Mouse (Mus musculus): ENCODE results near the gene Pomgnt2. TPM values are rescaled to one million over a fixed set of nuclear protein-coding genes. Genes with fewer than 3 reads are reported as not detected.

The Pomgnt2 gene
- polyA plus RNA-seq (2016; fragmentation: Nextera tagmentation; extraction: Ambion mirVana) = 14.0 and 15.2 TPM in 2 replicates

DNA sequence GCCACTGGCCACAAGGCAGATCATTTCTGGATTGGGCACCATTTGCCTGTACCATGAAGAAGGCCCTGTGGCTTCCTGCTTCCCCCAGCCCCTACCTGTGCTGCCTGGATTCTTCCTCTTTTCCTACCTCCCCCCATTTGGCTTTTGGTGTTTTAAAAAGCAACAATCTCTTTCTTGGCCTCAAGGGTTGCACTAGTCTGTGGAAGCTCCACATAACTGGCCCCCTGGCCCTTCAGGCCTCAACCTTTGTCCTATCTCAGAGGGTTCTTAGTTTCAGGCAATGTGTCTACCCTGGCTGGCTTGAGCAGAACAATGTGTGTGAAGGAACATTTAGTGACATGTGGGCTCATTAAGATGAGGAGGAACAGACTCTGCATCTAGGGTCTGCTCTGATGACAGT, at the start of gene Pomgnt2:
TSS of gene Pomgnt2 (minus strand) at position 101 of the 400 bp plus-strand sequence.
- H3K4me3 ChIP-seq (replicated peaks) = peak within 1 kb of the TSS; percentile 87
- peaks cover 10% of the 10 kb centered on the region for H3K4me1 ChIP-seq
- no peaks in the 10 kb centered on the region for H3K9me3 ChIP-seq
- ATAC-seq (ENCODE audit: low FRiP score) = no peak
- H3K27me3 ChIP-seq = peaks cover 6% of the 10 kb centered on the region; the same call in 1 of the 2 replicates
- no peak within 1 kb of the TSS for H3K27ac ChIP-seq
- H3K4me2 ChIP-seq = peak within 1 kb of the TSS; percentile 79; the same call in 1 of the 2 replicates
- no peak within 1 kb of the TSS for H3K9ac ChIP-seq
- H3K36me3 ChIP-seq (replicated peaks) = peaks cover 7% of the 10 kb centered on the region; the same call in 1 of the 2 replicates

DNA sequence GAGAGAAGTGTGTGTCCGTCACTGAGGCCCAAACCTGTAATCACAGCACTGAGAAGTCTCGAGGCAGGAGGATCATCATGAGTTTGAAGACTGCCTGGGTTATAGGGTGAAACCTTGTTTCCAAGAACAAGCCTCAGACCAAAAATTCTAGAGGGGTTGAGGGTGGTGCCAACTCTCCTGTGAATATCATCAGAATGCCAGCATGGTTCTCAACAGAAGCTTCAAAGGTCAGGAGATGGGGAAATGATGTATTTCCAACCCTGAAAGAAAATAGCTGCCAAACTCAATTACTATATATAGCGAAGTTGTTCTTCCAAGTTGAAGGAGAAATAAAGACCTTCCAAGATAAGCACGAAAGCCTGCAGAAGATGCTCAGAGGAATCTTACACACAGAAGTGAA, 42.9 kb upstream of the Pomgnt2 start:
- Histone ChIP-seq H3K36me3 (replicated peaks) (no peaks in the 10 kb centered on the region), H3K4me3 (replicated peaks) (no peak overlapping the region), H3K9ac (no peak overlapping the region), H3K27me3 (no peaks in the 10 kb centered on the region), H3K4me2 (no peak overlapping the region), H3K27ac (no peak overlapping the region), H3K4me1 (peaks cover 18% of the 10 kb centered on the region), H3K9me3 (no peaks in the 10 kb centered on the region)
- 86% methylated on average over 4 of the region's 4 CpGs for WGBS
- ATAC-seq (ENCODE audit: low FRiP score) = no peak

DNA sequence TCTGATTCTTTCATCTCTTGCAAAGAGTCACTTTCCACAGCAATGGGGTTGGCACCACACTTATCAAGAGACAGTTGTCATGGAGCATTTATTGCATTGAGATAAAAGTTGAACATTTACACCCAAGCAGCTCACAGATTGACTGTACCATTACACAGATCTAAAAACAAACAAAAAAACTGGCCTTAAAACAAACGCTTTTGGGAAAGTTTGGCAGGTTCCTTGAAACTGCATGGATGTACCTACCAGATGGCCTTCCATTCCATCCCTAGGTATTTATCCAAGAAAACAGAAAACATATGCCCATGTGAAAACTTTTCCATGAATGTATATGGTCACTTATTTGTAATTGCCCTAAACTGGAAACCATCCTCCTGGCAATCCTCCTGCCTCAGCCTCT, 41.7 kb upstream of the Pomgnt2 start:
- H3K4me1 ChIP-seq = peaks cover 18% of the 10 kb centered on the region
- no peak overlapping the region for H3K4me3 ChIP-seq (replicated peaks)
- H3K9ac ChIP-seq = no peak overlapping the region
- H3K27me3 ChIP-seq = no peaks in the 10 kb centered on the region
- H3K9me3 ChIP-seq = no peaks in the 10 kb centered on the region
- 91% methylated on average over 1 of the region's 1 CpGs for WGBS
- H3K27ac ChIP-seq = no peak overlapping the region
- H3K36me3 ChIP-seq (replicated peaks) = no peaks in the 10 kb centered on the region
- H3K4me2 ChIP-seq = no peak overlapping the region
- ATAC-seq (ENCODE audit: low FRiP score) = no peak

DNA sequence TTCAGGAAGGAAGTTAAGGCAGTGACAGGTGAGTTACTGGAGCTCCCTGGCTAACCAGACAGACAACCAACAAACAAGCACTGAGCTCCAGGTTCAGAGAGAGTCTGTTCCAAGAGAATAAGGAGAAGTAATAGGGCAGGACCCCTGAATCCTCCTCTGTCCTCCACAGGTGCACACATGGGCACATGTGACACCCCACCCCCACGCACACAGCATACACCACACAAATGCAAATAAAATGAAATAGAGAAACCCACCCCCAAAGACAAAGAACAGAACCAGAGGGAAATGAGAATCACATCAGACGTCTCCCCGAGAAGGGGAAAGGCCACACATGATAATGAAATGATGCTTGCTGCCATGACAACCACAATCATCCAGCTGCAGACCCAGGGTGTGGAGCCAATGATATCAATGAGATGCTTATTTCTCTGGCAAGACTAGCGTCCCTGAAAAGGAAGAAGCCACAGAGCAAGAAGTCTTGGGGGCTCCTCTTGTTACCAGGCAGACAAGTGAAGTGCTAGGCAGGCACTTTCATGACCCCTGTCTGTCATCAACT, 39.7 kb upstream of the Pomgnt2 start:
- WGBS = 53% methylated on average over 4 of the region's 4 CpGs
- ATAC-seq (ENCODE audit: low FRiP score) = peak; percentile 67

DNA sequence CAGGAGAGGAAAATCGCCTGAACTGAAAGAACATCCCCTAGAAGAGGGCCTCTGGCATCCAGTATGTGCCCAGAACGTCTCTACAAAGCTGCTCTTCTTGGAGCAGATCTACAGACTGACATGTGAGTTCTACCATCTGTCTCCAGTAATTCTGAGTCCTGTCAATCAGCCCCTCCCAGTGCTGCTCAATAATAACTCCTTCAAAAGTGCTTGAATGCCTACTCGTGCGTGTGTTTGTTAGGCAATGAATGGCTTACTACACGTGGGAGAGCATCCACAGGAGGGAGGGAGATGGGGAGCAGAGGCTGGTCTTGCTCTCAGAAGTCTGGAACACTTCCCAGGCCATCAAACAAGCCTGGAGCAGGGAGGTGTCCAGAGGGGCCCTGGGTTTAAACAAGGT, 38.9 kb upstream of the Pomgnt2 start:
- Histone ChIP-seq H3K4me2 (no peak overlapping the region), H3K9me3 (no peaks in the 10 kb centered on the region), H3K9ac (no peak overlapping the region), H3K4me1 (peaks cover 21% of the 10 kb centered on the region), H3K4me3 (replicated peaks) (no peak overlapping the region), H3K27ac (peak overlapping the region; percentile 21), H3K36me3 (replicated peaks) (no peaks in the 10 kb centered on the region), H3K27me3 (no peaks in the 10 kb centered on the region)
- WGBS = 15% methylated on average over 5 of the region's 5 CpGs
- ATAC-seq (ENCODE audit: low FRiP score) = 0 out of 2 replicates have a peak, but pooled peaks have one; percentile 36

More for the DNA sequence above, 39.7 kb upstream of the Pomgnt2 start:
- Histone ChIP-seq H3K4me1 (peaks cover 18% of the 10 kb centered on the region), H3K27ac (peak overlapping the region; percentile 20; the same call in 1 of the 2 replicates), H3K4me2 (no peak overlapping the region), H3K27me3 (no peaks in the 10 kb centered on the region), H3K4me3 (replicated peaks) (no peak overlapping the region), H3K9ac (no peak overlapping the region), H3K36me3 (replicated peaks) (no peaks in the 10 kb centered on the region), H3K9me3 (no peaks in the 10 kb centered on the region)

DNA sequence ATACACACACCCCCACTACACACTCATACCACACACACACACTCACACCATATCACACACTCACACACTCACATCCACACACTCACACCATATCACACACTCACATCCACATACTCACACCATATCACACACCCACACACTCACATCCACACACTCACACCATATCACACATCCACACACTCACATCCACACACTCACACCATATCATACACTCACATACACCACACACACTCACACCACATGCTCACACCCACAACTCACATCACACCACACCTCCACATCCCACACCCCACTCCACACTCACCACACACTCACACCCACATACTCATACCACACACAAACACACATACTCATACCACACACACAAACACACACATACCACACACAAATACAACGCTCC, 38.0 kb upstream of the Pomgnt2 start:
- Histone ChIP-seq H3K27ac (0 out of 2 replicates have a peak overlapping the region, but pooled peaks have one; percentile 21), H3K4me1 (peaks cover 27% of the 10 kb centered on the region), H3K36me3 (replicated peaks) (no peaks in the 10 kb centered on the region), H3K4me2 (no peak overlapping the region), H3K9ac (no peak overlapping the region), H3K27me3 (no peaks in the 10 kb centered on the region), H3K4me3 (replicated peaks) (no peak overlapping the region), H3K9me3 (no peaks in the 10 kb centered on the region)
- ATAC-seq (ENCODE audit: low FRiP score) = no peak
- WGBS = 89% methylated on average over 1 of the region's 1 CpGs

DNA sequence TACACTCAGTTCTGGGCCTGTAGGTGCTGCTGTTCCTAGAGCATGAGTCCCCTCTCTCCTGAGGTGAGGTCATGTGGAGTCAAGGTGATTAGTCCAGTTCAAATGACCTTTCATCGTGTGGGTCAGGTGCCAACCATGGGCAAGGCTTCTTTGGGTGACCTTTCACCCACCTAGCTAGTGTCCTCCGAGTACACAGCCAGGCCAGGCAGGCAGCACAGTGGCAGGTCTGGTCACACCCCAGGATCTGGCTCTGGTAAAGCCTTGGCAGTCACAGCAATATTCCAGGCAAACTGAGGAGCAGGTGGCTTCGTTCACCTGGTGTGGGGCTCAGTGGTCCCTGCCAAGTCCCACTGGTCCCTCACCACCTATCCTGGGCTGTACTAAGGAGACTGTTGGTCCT, 35.2 kb upstream of the Pomgnt2 start:
- no peaks in the 10 kb centered on the region for H3K9me3 ChIP-seq
- H3K27me3 ChIP-seq = no peaks in the 10 kb centered on the region
- no peak for ATAC-seq (ENCODE audit: low FRiP score)
- H3K36me3 ChIP-seq (replicated peaks) = no peaks in the 10 kb centered on the region
- peaks cover 29% of the 10 kb centered on the region for H3K4me1 ChIP-seq
- WGBS = 81% methylated on average over 3 of the region's 3 CpGs
- H3K4me2 ChIP-seq = no peak overlapping the region
- no peak overlapping the region for H3K27ac ChIP-seq
- no peak overlapping the region for H3K9ac ChIP-seq
- no peak overlapping the region for H3K4me3 ChIP-seq (replicated peaks)

DNA sequence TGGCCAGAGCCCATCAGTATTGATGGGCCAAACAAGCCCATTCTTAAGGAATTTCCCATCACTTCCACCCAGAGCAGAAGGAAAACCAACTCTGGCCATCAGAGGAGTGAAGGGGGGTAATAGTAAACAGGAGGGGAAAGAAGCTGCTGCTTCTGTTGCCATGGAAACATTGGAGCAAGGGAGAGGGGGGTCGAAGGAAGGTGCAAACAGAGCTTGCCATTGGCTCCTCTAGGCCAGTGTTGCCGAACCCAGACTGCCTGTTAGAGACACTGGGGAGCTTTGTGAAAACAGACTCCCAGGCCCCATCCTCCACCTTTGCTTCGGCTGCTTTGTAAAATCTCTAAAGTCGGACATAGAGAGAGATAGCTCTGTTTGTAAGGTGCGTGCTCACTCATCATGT, 33.8 kb upstream of the Pomgnt2 start:
- H3K4me3 ChIP-seq (replicated peaks) = no peak overlapping the region
- H3K9ac ChIP-seq = no peak overlapping the region
- H3K4me2 ChIP-seq = no peak overlapping the region
- no peaks in the 10 kb centered on the region for H3K36me3 ChIP-seq (replicated peaks)
- peaks cover 24% of the 10 kb centered on the region for H3K4me1 ChIP-seq
- 51% methylated on average over 5 of the region's 5 CpGs for WGBS
- no peaks in the 10 kb centered on the region for H3K27me3 ChIP-seq
- 0 out of 2 replicates have a peak, but pooled peaks have one; percentile 49 for ATAC-seq (ENCODE audit: low FRiP score)
- no peaks in the 10 kb centered on the region for H3K9me3 ChIP-seq
- H3K27ac ChIP-seq = peak overlapping the region; percentile 56; the same call in 1 of the 2 replicates

DNA sequence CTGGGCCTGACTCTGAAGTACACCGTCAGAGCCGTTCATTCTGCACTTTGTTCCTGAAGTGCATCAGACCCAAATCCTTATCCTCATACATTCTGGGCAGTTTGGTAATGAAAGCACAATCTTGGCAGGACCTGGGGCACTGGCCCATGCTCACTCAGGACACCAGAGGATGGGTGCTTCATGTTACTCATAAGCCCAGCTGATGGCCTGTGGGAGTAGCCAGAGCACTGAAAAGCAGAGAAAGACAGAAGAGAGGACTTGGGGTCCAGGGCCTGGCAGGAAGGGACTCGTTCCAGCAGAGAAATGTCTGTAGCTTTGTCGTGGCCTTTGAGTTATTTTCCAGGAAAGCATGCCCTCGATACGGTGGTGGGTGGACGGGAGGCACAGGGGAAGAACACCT, 32.9 kb upstream of the Pomgnt2 start:
- H3K4me3 ChIP-seq (replicated peaks) = no peak overlapping the region
- H3K9me3 ChIP-seq = no peaks in the 10 kb centered on the region
- H3K27ac ChIP-seq = no peak overlapping the region
- WGBS = 96% methylated on average over 7 of the region's 7 CpGs
- no peaks in the 10 kb centered on the region for H3K27me3 ChIP-seq
- H3K4me2 ChIP-seq = no peak overlapping the region
- peaks cover 20% of the 10 kb centered on the region for H3K4me1 ChIP-seq
- no peak overlapping the region for H3K9ac ChIP-seq
- ATAC-seq (ENCODE audit: low FRiP score) = no peak
- no peaks in the 10 kb centered on the region for H3K36me3 ChIP-seq (replicated peaks)

DNA sequence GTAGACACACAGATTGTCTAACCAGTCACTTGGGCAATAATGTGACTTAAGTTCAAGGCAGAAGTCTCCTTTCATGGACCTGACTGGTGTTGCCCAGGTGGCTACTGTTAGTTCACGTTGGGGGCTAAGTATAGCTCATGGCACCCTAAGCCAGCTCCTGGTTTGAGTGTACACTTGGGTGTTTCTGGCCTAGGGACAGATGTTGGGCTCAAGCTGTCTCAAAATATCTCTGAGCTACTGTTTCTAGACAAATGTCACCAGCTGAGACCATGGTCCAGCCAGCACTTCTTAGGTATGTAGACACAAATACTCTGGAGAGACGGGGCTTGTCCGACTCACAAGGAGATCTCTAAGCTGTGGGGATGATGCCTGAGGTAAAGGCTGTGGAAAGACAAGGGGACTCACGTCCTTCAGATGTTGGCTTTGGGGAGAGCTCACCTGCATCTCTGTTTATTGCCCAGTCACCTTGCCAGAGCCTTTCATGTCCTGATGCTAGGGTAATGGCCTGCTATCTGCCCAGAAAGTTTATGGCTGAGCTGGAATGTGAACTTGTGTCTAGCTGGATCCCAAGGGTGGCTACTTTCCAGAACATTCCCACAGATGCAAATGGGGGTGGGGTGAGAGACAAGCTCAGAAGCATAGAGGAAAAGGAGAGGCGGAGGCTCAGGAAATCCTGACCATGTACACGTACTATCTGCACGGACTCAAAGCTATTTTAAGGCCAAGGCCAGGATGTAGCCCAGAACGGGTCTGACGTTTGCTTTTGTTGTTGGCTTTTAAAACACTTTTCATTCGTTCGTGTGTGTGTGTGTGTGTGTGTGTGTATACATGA, 31.2 kb upstream of the Pomgnt2 start:
- no peak overlapping the region for H3K27ac ChIP-seq
- no peaks in the 10 kb centered on the region for H3K36me3 ChIP-seq (replicated peaks)
- no peaks in the 10 kb centered on the region for H3K27me3 ChIP-seq
- peaks cover 20% of the 10 kb centered on the region for H3K4me1 ChIP-seq
- ATAC-seq (ENCODE audit: low FRiP score) = no peak
- H3K9ac ChIP-seq = no peak overlapping the region
- H3K4me3 ChIP-seq (replicated peaks) = no peak overlapping the region
- H3K4me2 ChIP-seq = no peak overlapping the region
- H3K9me3 ChIP-seq = no peaks in the 10 kb centered on the region
- WGBS = 85% methylated on average over 11 of the region's 11 CpGs

DNA sequence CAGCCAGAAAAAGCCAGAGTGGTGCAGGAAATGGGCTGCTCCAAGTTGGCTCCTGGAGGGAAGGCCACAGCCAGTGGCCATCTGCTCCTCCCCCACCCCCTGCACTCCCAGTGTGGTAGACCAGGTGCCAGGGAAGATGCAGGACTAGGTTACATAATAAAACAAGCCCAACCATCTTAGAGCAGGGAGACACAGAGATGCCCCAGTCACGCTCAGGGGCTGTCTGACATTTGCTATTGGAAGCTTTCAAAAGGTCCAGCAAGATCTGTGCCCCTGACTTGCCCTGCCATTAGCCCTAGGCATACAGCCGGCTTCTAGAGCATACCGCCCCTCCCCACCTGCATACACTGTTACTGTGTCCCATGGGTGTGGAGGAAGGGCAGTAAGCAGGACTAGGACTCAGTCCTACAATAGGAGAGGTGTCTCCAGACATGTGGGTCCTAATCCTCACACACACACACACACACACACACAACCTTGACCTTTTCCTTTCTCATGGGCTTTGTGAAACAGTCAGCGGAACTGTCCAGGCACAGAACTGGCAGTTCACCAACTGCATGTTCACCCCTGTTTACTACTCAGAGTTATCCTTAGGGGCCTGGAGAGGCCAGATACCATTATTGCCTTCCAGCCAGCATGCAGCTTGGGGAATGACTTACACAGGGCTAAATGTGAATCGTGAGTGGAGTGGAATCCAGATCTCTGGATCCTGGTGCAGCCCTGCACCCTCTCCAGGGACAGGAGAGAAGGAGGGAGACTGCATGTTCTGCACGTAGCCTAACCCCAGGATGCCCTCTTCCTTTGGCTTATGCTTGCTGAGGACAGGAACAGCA, 30.4 kb upstream of the Pomgnt2 start:
- Histone ChIP-seq H3K9me3 (no peaks in the 10 kb centered on the region), H3K4me1 (peaks cover 20% of the 10 kb centered on the region), H3K4me3 (replicated peaks) (no peak overlapping the region), H3K27me3 (no peaks in the 10 kb centered on the region), H3K36me3 (replicated peaks) (no peaks in the 10 kb centered on the region), H3K27ac (no peak overlapping the region), H3K9ac (no peak overlapping the region), H3K4me2 (no peak overlapping the region)
- WGBS = 76% methylated on average over 6 of the region's 6 CpGs
- no peak for ATAC-seq (ENCODE audit: low FRiP score)

All from forebrain, embryonic 12.5 days (tissue).